Mouse (Mus musculus) heart, adult 2 months (tissue): ENCODE measurements at regions not wholly inside any gene's neighbourhood (a gene's known extent, or its start where the extent isn't known, plus 50 kb on each side); places are given as distances from the start of the nearest gene placed in this dataset.

Experiments used
- CTCF ChIP-seq: fragments of 200-600 bp; IDR thresholded peaks from 2 replicates; pipeline ENCODE4 v1.8.1; 2022; ENCODE audit warnings: antibody characterized with exemption, mild to moderate bottlenecking, moderate library complexity
- POLR2A ChIP-seq: fragments of 200-500 bp; IDR thresholded peaks from 2 replicates; pipeline ENCODE4 v1.6.1; 2011; ENCODE audit warnings: mild to moderate bottlenecking, low read depth, low read length, control low read depth; ENCODE audit not compliant: insufficient read depth

GRCm38 (mm10) chr3:50992581-50993313 is 231.5 kb upstream of the Noct start:
- TF ChIP-seq CTCF (no peak), POLR2A (no peak)
